Mouse (Mus musculus): ENCODE measurements around the gene Gpr88.

The Gpr88 gene

DNA sequence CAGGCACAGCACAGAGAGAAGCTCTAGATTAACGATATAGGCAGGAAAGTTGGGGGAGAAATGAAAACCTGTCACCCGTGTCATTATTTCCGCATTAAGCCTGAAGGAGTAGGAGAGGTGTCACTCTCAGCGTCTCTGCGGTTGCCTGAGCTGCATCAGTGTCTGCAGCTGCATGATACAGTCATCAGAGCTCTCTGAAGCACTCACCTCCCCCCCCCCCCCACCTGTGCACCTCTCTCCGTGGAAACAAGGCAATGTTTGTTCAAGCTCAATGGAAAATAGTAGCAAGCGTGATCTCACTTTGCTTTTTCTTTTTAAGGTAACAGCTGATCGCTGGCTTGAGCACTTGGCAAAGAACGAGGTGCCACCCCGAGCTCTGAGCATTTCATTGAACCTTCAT, 53.2 kb downstream of the Gpr88 start:
- DNase-seq (ENCODE audit: low spot score in 2 of 2), result no peak

Measured in urinary bladder, postnatal 36 days (tissue).